ENCODE assay signal across 20 mouse cellular contexts in the genomic region with DNA sequence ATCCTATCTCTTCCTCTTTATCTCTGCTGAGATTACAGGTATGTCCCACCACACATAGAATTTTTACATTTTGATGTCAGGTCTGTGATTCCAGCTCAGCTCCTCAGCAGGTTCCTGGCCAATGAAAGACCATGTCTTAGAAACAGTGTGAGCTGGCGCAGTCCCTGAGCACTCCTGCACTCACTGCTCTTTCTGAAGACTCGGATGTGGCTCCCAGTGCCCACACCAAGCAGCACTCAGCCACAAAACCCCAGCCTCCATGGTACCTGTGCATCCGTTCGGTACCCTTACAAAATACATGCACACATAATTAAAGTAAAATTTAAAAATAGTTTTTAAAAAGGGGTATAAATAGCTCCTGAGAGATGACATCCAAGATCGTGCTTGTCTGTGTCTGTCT. TPM values are rescaled to one million over a fixed set of nuclear protein-coding genes. Genes with fewer than 3 reads are reported as not detected.
"Had no signal": no experiment of that assay in that cellular context is flagged by ENCODE, and none has a peak within 500 bp of the region (broad histone marks: within the 10 kb centered on the region; RNA-seq: fewer than 3 reads in every experiment).

No protein-coding gene starts in this region.

- H3K27ac ChIP-seq: neural tube, embryonic 13.5 days; neural tube, embryonic 15.5 days; stomach, embryonic 15.5 days; stomach, postnatal 0 days had no signal

- H3K27me3 ChIP-seq: neural tube, embryonic 13.5 days; neural tube, embryonic 15.5 days; stomach, embryonic 15.5 days had no signal

- H3K4me3 ChIP-seq: neural tube, embryonic 13.5 days; neural tube, embryonic 15.5 days; stomach, embryonic 15.5 days had no signal

- H3K9me3 ChIP-seq: neural tube, embryonic 13.5 days; neural tube, embryonic 15.5 days; stomach, embryonic 15.5 days had no signal

- DNase-seq: retina, postnatal 1 day; right cerebral cortex, adult 18-20 months; right cerebral cortex, postnatal 25 days; right cerebral cortex, postnatal 4 days; spleen, adult 18-20 months; thymus, adult 18-20 months; thymus, adult 2 months; thymus, postnatal 14 days; thymus, postnatal 25 days; thymus, postnatal 36 days; thymus, postnatal 4 days had no signal

- H3K4me1 ChIP-seq: neural tube, embryonic 13.5 days; neural tube, embryonic 15.5 days; stomach, embryonic 15.5 days had no signal

- H3K9ac ChIP-seq: neural tube, embryonic 13.5 days; neural tube, embryonic 15.5 days; stomach, embryonic 15.5 days had no signal

- H3K4me2 ChIP-seq: neural tube, embryonic 13.5 days; neural tube, embryonic 15.5 days; stomach, embryonic 15.5 days had no signal

RNA-seq across cellular contexts. Expression of gene Ccin, which starts 42.0 kb away (rescaled TPM):
- polyA plus RNA-seq: neural tube, embryonic 13.5 days; neural tube, embryonic 14.5 days; neural tube, embryonic 15.5 days; small intestine, adult 2 months; stomach, embryonic 14.5 days; stomach, embryonic 15.5 days; stomach, embryonic 16.5 days; stomach, postnatal 0 days; thymus, postnatal 0 days had no signal
